Mouse (Mus musculus): ENCODE measurements around the gene Vmn2r86.
"Not testable (repeated sequence)": the region's sequence is repeated elsewhere in the genome, so short reads cannot be mapped to it uniquely, and the experiment has no call there.

Vmn2r86 gene

DNA sequence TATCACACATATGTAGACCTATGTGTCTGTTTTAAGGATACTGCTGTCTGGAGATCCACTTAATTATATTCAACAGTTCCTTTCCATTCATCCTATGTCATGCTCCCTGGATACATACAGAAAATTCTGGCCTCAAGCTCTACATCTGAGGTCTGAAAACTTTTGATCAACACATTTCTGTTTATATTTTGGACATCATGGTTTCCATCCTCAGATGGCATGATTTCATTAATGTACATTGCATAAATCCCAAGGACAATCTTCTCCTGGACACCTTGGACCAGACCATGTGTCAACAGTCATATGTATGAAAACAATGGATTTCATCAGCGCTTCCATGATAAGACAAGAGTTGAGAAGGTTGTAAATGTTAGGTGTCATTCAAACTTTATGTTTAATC, at the start of gene Vmn2r86:
Gene Vmn2r86 (minus strand): TSS at position 101 of the 400 bp plus-strand sequence.
- DNase-seq (ENCODE audit: low spot score), result not testable (repeated sequence)

DNA sequence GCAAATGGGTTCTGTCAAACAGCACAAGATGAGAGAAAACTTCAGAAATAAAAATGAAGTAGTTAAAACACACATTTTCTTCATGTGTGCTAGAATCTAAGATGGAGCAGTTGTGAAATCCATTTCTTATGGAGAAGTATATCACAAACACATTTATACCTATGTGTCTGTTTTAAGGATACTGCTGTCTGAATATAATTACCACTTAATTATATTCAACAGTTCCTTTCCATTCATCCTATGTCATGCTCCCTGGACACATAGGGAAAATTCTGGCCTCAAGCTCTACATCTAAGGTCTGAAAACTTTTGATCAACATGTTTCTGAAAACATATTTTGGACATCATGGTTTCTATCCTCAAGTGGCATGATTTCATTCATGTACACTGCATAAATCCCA, 41.4 kb upstream of the Vmn2r86 start, which contains the start of gene Vmn2r87:
Gene Vmn2r87 (minus strand): TSS at position 101 of the 400 bp plus-strand sequence.
- no peak for DNase-seq (ENCODE audit: low spot score)

GRCm38 (mm10) chr10:130470311-130470760, 14.5 kb upstream of the Vmn2r86 start:
- DNase-seq (ENCODE audit: low spot score), result peak; percentile 71

GRCm38 (mm10) chr10:130444776-130445175, 11.1 kb downstream of the Vmn2r86 start:
- no peak for DNase-seq (ENCODE audit: low spot score)

DNA sequence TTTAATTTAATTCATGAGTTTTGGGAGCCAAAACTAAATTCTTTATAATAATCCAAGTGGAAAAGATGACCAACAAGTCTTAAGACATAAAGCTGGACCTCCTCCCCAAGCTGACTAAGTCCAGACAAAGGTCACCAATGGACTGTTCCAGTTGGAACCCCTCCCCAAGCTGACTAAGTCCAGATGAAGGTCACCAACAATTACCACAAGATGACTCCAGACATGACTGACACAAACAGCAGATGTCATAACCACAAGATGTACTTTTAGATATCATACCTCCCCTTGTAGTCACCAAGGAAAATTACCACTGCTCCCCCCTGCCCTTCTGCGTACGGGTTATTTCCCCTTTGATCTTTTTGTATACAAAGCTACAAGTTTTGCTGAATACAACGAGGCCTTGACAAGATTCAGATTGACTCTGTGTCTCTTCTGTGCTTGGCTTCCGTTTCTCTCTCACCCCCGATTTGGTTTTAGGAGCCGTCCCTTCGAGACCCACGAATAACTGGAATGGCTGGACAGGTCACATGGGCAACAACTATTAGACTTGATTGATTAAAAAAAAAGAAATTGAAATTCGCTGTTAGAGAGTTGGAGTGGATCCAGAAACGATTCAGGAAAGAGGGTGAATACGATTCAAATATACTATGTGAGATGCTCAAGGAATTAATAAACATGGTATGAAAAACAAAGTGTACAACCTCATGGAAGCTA, 21.5 kb downstream of the Vmn2r86 start:
- not testable (repeated sequence) for DNase-seq (ENCODE audit: low spot score)

GRCm38 (mm10) chr10:130429603-130430002, 26.2 kb downstream of the Vmn2r86 start, which contains the start of gene Vmn2r85:
Gene Vmn2r85 (minus strand): TSS chr10:130429703.
- not testable (repeated sequence) for DNase-seq (ENCODE audit: low spot score)

GRCm38 (mm10) chr10:130422368-130422767, 33.5 kb downstream of the Vmn2r86 start:
- DNase-seq (ENCODE audit: low spot score), result not testable (repeated sequence)

DNA sequence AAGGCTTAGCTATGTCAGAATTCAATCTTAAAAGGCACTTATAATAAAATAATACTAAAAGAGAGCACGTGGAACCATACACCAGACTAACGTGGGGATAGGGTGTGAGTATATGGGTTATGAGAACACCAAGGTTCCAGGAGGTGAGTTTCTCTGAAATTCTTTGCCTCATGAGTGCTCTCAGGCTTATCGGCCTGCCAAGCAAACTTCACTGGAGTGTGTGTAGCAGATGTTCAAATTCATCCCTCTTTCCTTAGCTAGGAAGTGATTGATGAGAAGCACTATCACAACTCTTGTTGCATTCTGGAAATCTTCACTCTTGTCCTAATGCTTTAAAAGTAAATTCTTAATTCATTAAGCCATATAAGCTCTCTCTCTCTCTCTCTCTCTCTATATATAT, 35.4 kb downstream of the Vmn2r86 start:
- no peak for DNase-seq (ENCODE audit: low spot score)

DNA sequence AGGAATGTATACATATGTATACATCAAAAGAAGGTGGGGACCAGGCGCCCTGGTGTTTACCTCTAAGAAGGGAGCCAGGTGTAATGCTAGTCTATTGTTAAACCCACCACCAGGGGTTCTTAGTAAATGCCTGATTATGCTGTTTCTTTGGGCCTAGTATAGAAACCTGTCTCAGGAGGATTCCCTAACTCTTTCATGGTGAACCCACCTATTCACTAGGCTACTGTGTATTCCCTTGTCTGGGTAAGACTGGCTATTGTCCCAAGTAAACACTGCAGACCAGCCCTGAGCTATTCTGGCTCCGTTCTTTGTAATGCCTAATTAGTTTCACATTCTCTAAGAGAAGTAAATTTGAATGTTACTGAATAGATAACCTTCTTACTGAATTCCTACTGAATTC, 35.9 kb downstream of the Vmn2r86 start:
- DNase-seq (ENCODE audit: low spot score), result not testable (repeated sequence)

DNA sequence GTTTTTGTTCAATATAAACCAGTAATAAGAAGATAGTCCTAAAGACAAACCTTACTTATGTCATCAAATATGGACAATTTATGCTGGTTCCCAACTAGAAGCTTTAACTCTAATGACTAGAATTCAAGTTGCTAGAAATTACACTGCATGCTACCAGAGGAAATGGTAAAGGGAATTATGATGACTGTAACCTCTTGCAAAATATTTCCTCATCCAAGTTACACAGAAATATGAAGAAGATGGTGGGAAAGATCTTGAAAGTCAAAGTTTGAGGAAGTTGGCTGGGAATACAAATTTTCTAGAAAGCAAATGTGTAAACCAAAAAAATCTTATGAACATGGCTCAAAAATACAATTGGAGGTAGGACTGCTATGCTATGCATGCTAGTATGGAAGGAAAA, 39.5 kb downstream of the Vmn2r86 start:
- DNase-seq (ENCODE audit: low spot score), result not testable (repeated sequence)

GRCm38 (mm10) chr10:130412167-130412698, 43.6 kb downstream of the Vmn2r86 start:
- DNase-seq (ENCODE audit: low spot score), result not testable (repeated sequence)

GRCm38 (mm10) chr10:130394232-130394631, 61.6 kb downstream of the Vmn2r86 start, which contains the start of gene Vmn2r84:
Gene Vmn2r84 (minus strand): TSS chr10:130394332.
- DNase-seq (ENCODE audit: low spot score), result no peak

Measured in retina, embryonic 14.5 days (tissue).